Mouse (Mus musculus) G1E (cell line): Measurements from ENCODE around the gene Dnajc6.

Source experiments
- CTCF ChIP-seq: IDR thresholded peaks from 2 replicates; pipeline ENCODE4 v1.5.1; 2012; ENCODE audit warnings: low read depth, low read length, inconsistent platforms, mixed read lengths
- GATA1 ChIP-seq: IDR thresholded peaks from 2 replicates; pipeline ENCODE4 v1.6.1; 2012; ENCODE audit warnings: borderline replicate concordance, low read length, inconsistent platforms, mixed read lengths
- GATA2 ChIP-seq: IDR thresholded peaks from 2 replicates; pipeline ENCODE4 v1.6.1; 2012; ENCODE audit warnings: low read depth, low read length, inconsistent platforms, borderline replicate concordance
- POLR2AphosphoS5 ChIP-seq: IDR thresholded peaks from 2 replicates; pipeline ENCODE4 v1.6.1; 2012; ENCODE audit warnings: low read depth, low read length, inconsistent platforms; ENCODE audit not compliant: insufficient replicate concordance
- TAL1 ChIP-seq: conservative IDR thresholded peaks from 2 replicates; pipeline ENCODE4 v1.6.1; 2012; ENCODE audit warnings: low read depth, low read length, inconsistent platforms, mixed read lengths

DNA sequence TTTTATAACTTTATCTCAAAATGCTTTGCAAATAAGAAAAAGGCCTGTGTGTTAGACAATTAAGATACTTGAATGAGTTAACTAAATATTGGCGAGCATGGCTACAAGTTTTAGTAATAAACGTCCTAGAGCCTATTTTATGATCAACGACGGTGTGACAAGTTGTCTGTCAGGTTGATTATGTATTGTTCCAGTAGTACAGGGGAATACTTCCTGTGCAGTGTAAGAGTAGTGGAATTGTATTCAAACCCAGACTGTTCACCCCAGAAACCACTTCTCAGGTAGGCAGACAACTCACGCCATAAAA lies 14.4 kb downstream of the Dnajc6 start:
- TF ChIP-seq CTCF (no peak), GATA1 (no peak), POLR2AphosphoS5 (no peak), TAL1 (no peak), GATA2 (no peak)
